Mouse (Mus musculus): ENCODE results near the gene Npas2. TPM values are rescaled to one million over a fixed set of nuclear protein-coding genes. Genes with fewer than 3 reads are reported as not detected.

The Npas2 gene
- polyA plus RNA-seq, 1 experiment from 2014 or later, result 0.80 TPM

GRCm38 (mm10) chr1:39260183-39260978 lies 66.8 kb downstream of the Npas2 start:
- no peak overlapping the region for H3K4me3 ChIP-seq
- no peak for ATAC-seq (ENCODE audit: low FRiP score, low read depth)
- no peaks in the 10 kb centered on the region for H3K27me3 ChIP-seq
- H3K36me3 ChIP-seq, result no peaks in the 10 kb centered on the region
- no peak overlapping the region for H3K9ac ChIP-seq
- no peak overlapping the region for H3K27ac ChIP-seq
- H3K4me1 ChIP-seq, result 0 out of 2 replicates have a peak, but pooled peaks cover 3% of the 10 kb centered on the region
- H3K4me2 ChIP-seq (replicated peaks), result no peak overlapping the region
- WGBS, result 70% methylated on average over 8 of the region's 8 CpGs
- peaks cover 6% of the 10 kb centered on the region; the same call in 1 of the 2 replicates for H3K9me3 ChIP-seq

- Histone ChIP-seq H3K9me3 (0 out of 2 replicates have a peak, but pooled peaks cover 7% of the 10 kb centered on the region), H3K36me3 (no peaks in the 10 kb centered on the region), H3K4me3 (no peak overlapping the region), H3K4me2 (replicated peaks) (no peak overlapping the region), H3K27me3 (no peaks in the 10 kb centered on the region), H3K4me1 (no peaks in the 10 kb centered on the region), H3K27ac (no peak overlapping the region), H3K9ac (no peak overlapping the region)
- WGBS, result 87% methylated on average over 9 of the region's 9 CpGs
- ATAC-seq (ENCODE audit: low FRiP score, low read depth), result no peak
These were observed 73.4 kb downstream of the Npas2 start for GRCm38 (mm10) chr1:39266843-39267512.

DNA sequence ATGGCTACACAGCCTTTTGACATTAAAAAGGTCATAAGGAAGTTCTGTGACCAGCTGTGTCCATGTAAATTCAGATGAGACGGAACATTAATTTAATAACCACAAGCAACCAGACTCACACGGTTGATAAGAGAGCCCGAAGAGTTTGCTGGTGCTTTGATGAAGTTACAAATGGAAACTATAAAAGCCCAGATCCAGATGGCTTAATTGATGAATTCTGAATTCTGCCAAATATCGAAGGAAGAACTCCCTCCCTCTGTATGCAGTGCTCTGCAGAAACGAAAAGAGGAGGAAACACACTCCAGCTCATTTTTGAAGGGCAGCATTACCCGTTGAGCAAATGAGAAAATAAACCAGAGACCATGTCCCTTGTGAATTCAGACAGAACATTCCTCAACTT lies 79.4 kb downstream of the Npas2 start:
- H3K27ac ChIP-seq, result no peak overlapping the region
- no peak overlapping the region for H3K4me2 ChIP-seq (replicated peaks)
- no peak overlapping the region for H3K4me3 ChIP-seq
- ATAC-seq (ENCODE audit: low FRiP score, low read depth), result no peak
- H3K4me1 ChIP-seq, result no peaks in the 10 kb centered on the region
- 54% methylated on average over 6 of the region's 6 CpGs for WGBS
- H3K9me3 ChIP-seq, result no peaks in the 10 kb centered on the region
- H3K36me3 ChIP-seq, result no peaks in the 10 kb centered on the region
- no peak overlapping the region for H3K9ac ChIP-seq
- no peaks in the 10 kb centered on the region for H3K27me3 ChIP-seq

DNA sequence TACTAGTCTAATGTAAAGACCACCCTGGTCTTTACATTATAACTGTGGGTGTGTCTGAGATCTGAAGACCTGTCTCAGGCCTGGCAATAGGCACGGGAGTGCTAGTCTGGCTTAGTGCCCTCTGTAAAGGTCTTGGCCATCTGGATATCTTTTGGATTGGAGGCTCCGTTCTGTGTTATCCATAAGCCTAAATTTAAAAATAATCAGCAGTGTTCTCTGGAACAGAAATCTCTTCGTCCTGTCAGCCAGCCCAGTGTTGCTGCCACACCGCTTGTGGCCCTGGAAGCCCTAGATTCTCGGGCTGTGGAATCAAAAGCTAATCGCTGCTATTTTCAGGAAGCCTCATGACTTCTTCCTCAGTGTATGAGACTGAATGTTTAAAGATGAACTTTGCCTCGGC lies 86.9 kb downstream of the Npas2 start:
- Histone ChIP-seq H3K9me3 (no peaks in the 10 kb centered on the region), H3K9ac (no peak overlapping the region), H3K27ac (no peak overlapping the region), H3K4me3 (no peak overlapping the region), H3K27me3 (no peaks in the 10 kb centered on the region), H3K4me2 (replicated peaks) (no peak overlapping the region), H3K4me1 (no peaks in the 10 kb centered on the region), H3K36me3 (no peaks in the 10 kb centered on the region)
- WGBS, result 88% methylated on average over 7 of the region's 7 CpGs
- no peak for ATAC-seq (ENCODE audit: low FRiP score, low read depth)

DNA sequence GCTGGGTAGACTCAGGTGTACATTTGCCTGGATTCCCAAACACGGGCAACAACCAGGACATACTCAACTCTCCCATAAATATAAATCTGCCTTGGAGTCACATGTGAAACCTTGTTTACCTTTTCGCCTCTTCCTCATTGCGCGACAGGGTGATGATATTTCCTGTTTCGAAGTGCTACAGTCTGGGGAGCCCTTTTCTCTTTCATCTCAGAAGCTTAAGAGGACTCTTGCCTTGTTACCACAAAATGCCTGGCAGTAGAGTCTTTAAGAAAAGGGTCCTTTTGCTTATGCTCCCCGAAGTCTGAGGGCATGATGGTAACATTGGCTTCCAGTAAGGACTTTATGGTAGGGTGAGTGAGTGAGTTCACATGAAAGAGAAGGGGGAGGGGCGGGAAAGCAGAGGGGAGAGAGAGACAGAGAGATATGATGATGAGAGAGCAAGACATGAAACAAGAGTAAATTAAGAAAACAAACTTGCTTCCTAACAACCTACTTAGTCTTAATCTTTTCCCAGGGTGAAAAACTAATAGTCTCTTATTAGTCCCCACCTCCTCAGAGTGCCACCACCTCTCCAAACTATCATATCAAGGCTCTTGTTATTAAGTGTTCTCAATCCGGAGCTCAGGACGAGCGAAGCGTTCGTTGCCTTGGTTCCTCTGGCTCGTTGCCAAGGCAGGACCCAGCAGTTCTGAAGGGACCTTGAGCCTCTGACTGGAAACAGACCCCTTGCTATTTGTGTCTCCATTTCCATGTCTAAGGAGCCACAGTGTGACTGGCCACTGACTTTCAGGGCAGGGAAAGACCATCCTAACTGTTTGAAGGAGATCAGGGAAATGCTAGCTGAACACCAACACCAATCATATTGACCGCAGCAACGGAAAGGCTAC lies 87.7 kb downstream of the Npas2 start:
- no peak overlapping the region for H3K9ac ChIP-seq
- no peak overlapping the region for H3K27ac ChIP-seq
- H3K27me3 ChIP-seq, result no peaks in the 10 kb centered on the region
- H3K4me1 ChIP-seq, result no peaks in the 10 kb centered on the region
- 70% methylated on average over 15 of the region's 15 CpGs for whole genome bisulfite sequencing
- H3K4me3 ChIP-seq, result no peak overlapping the region
- H3K4me2 ChIP-seq (replicated peaks), result no peak overlapping the region
- no peaks in the 10 kb centered on the region for H3K36me3 ChIP-seq
- no peaks in the 10 kb centered on the region for H3K9me3 ChIP-seq
- ATAC-seq (ENCODE audit: low FRiP score, low read depth), result no peak

DNA sequence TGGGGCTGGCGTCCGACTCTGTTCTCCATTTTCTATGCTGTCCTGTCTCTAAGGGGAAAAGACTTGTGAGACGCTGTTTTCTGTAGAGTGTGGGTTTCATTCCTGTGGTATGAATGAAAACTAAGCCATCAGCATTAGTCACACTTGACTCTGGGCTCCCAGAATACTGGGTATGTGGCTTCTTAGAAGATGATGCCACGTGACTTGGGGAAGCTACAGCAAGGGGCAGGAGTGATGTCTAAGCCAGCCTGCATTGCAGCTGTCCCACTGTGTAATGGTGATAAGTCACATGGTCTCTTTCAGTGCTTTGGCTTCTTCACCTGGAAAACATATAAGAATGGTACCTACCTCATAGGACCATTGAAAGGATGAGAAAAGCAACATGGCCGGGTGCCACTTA lies 88.4 kb downstream of the Npas2 start:
- Histone ChIP-seq H3K36me3 (no peaks in the 10 kb centered on the region), H3K4me1 (no peaks in the 10 kb centered on the region), H3K27me3 (no peaks in the 10 kb centered on the region), H3K4me3 (no peak overlapping the region), H3K9ac (no peak overlapping the region), H3K27ac (no peak overlapping the region), H3K4me2 (replicated peaks) (no peak overlapping the region), H3K9me3 (no peaks in the 10 kb centered on the region)
- ATAC-seq (ENCODE audit: low FRiP score, low read depth), result no peak
- 74% methylated on average over 5 of the region's 5 CpGs for WGBS

DNA sequence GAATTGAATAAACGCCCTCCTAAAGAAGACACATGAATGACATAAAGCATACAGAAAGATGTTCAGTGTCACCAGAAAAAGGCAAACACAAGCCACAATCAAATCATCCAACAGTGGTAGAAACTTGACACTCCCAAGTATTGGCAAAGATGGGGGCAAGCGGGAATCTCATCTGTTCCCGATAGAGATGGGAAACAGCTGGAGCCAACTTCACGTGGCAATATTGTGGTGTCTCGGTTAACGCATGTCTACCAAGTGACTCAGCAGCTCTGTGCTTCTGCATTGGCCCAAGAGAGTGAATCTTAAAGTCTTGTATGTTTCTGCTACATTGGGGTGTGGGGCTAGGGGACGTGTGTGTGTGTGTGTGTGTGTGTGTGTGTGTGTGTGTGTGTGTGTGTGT lies 89.8 kb downstream of the Npas2 start:
- no peak overlapping the region for H3K4me3 ChIP-seq
- H3K9ac ChIP-seq, result no peak overlapping the region
- ATAC-seq (ENCODE audit: low FRiP score, low read depth), result no peak
- H3K27me3 ChIP-seq, result no peaks in the 10 kb centered on the region
- no peak overlapping the region for H3K4me2 ChIP-seq (replicated peaks)
- no peaks in the 10 kb centered on the region for H3K4me1 ChIP-seq
- 66% methylated on average over 7 of the region's 7 CpGs for WGBS
- H3K27ac ChIP-seq, result no peak overlapping the region
- H3K9me3 ChIP-seq, result no peaks in the 10 kb centered on the region
- no peaks in the 10 kb centered on the region for H3K36me3 ChIP-seq

- ATAC-seq (ENCODE audit: low FRiP score, low read depth), result no peak
- 86% methylated on average over 16 of the region's 16 CpGs for WGBS
- no peak overlapping the region for H3K27ac ChIP-seq
- no peak overlapping the region for H3K9ac ChIP-seq
- no peak overlapping the region for H3K4me2 ChIP-seq (replicated peaks)
- no peaks in the 10 kb centered on the region for H3K9me3 ChIP-seq
- no peaks in the 10 kb centered on the region for H3K36me3 ChIP-seq
- no peak overlapping the region for H3K4me3 ChIP-seq
- H3K27me3 ChIP-seq, result no peaks in the 10 kb centered on the region
- H3K4me1 ChIP-seq, result no peaks in the 10 kb centered on the region
These were observed 91.3 kb downstream of the Npas2 start for GRCm38 (mm10) chr1:39284786-39285185.

GRCm38 (mm10) chr1:39287076-39287475 lies 93.5 kb downstream of the Npas2 start:
- Histone ChIP-seq H3K9me3 (no peaks in the 10 kb centered on the region), H3K27me3 (no peaks in the 10 kb centered on the region), H3K4me3 (no peak overlapping the region), H3K9ac (no peak overlapping the region), H3K36me3 (no peaks in the 10 kb centered on the region), H3K4me1 (no peaks in the 10 kb centered on the region), H3K27ac (no peak overlapping the region), H3K4me2 (replicated peaks) (no peak overlapping the region)
- 93% methylated on average over 9 of the region's 9 CpGs for WGBS
- ATAC-seq (ENCODE audit: low FRiP score, low read depth), result no peak

GRCm38 (mm10) chr1:39287831-39288230 lies 94.3 kb downstream of the Npas2 start:
- H3K27ac ChIP-seq, result no peak overlapping the region
- no peak overlapping the region for H3K4me2 ChIP-seq (replicated peaks)
- no peak overlapping the region for H3K4me3 ChIP-seq
- no peaks in the 10 kb centered on the region for H3K9me3 ChIP-seq
- no peaks in the 10 kb centered on the region for H3K27me3 ChIP-seq
- no peak overlapping the region for H3K9ac ChIP-seq
- ATAC-seq (ENCODE audit: low FRiP score, low read depth), result no peak
- no peaks in the 10 kb centered on the region for H3K4me1 ChIP-seq
- no peaks in the 10 kb centered on the region for H3K36me3 ChIP-seq
- 68% methylated on average over 4 of the region's 4 CpGs for WGBS

- Histone ChIP-seq H3K27ac (no peak overlapping the region), H3K9ac (no peak overlapping the region), H3K27me3 (no peaks in the 10 kb centered on the region), H3K4me1 (no peaks in the 10 kb centered on the region), H3K36me3 (no peaks in the 10 kb centered on the region), H3K9me3 (no peaks in the 10 kb centered on the region), H3K4me3 (no peak overlapping the region), H3K4me2 (replicated peaks) (no peak overlapping the region)
- ATAC-seq (ENCODE audit: low FRiP score, low read depth), result no peak
- 56% methylated on average over 3 of the region's 3 CpGs for whole genome bisulfite sequencing
These were observed 94.9 kb downstream of the Npas2 start for GRCm38 (mm10) chr1:39288425-39288824.

DNA sequence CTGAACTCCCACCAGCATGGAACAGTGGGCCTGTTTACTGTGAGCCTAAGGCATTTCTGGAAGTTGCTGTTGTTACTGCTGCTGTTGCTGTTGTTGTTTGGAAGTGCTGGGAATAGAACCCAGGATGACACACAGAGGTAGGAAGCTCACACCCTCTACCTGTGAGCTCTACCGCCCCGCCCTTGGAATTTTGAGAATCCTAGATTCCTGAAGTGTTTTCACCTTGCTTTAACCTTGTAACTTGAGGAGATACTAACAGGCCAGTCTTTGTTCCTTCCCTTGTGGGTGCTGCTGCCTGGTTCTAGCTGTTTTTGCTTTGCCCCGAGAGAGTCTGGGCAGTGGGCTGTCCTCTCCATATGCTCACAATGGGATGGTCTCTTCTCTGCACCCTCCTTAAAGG lies 98.5 kb downstream of the Npas2 start:
- WGBS, result 58% methylated on average over 3 of the region's 3 CpGs
- H3K4me2 ChIP-seq (replicated peaks), result no peak overlapping the region
- ATAC-seq (ENCODE audit: low FRiP score, low read depth), result no peak

More for the DNA sequence above, 98.5 kb downstream of the Npas2 start:
- Histone ChIP-seq H3K9me3 (no peaks in the 10 kb centered on the region), H3K27ac (no peak overlapping the region), H3K4me3 (no peak overlapping the region), H3K36me3 (no peaks in the 10 kb centered on the region), H3K27me3 (no peaks in the 10 kb centered on the region), H3K9ac (no peak overlapping the region), H3K4me1 (no peaks in the 10 kb centered on the region)
